Mouse (Mus musculus) MEL (cell line): ENCODE data around the gene Plekhf1. TPM values are rescaled to one million over a fixed set of nuclear protein-coding genes. Genes with fewer than 3 reads are reported as not detected.

ENCODE experiments used
- DNase-seq: peaks from one replicate; pipeline ENCODE4 v3.0.0; 2011; ENCODE audit warnings: low read depth, low spot score
- H3K27ac ChIP-seq: 2 replicates; pipeline ENCODE4 v1.5.1; 2012; ENCODE audit warnings: low read depth, mild to moderate bottlenecking, control low read depth, low read length, moderate library complexity; ENCODE audit not compliant: control insufficient read depth
- H3K27me3 ChIP-seq, 2 experiments: fragments of 150-350 bp in 1 of 2; sonication (generic) in 1 of 2; 2 replicates each; pipeline ENCODE4 v1.6.1; 2012; ENCODE audit warnings: low read length in 2 of 2, mild to moderate bottlenecking in 2 of 2, improper control_type of control experiment in 1 of 2, moderate library complexity in 1 of 2; ENCODE audit not compliant: insufficient read depth in 2 of 2, control insufficient read depth in 1 of 2
- H3K36me3 ChIP-seq, 2 experiments: 2 replicates each; pipeline ENCODE4 v1.6.1; 2012 to 2014; ENCODE audit warnings: low read length in 2 of 2, improper control_type of control experiment in 1 of 2, inconsistent platforms in 1 of 2, mild to moderate bottlenecking in 1 of 2; ENCODE audit not compliant: insufficient read depth in 2 of 2, control insufficient read depth in 1 of 2
- H3K4me1 ChIP-seq, 2 experiments: fragments of 150-350 bp in 1 of 2; sonication (generic) in 1 of 2; 2 replicates each; pipeline ENCODE4 v1.6.1; 2012; ENCODE audit warnings: low read length in 2 of 2, improper control_type of control experiment in 1 of 2, mild to moderate bottlenecking in 1 of 2; ENCODE audit not compliant: insufficient read depth in 2 of 2, control insufficient read depth in 1 of 2
- H3K4me3 ChIP-seq, 2 experiments: fragments of 150-350 bp in 1 of 2; sonication (generic) in 1 of 2; 2 replicates each; pipeline ENCODE4 v1.5.1; 2012; ENCODE audit warnings: low read depth in 2 of 2, low read length in 2 of 2, mild to moderate bottlenecking in 2 of 2, moderate library complexity in 2 of 2, control low read depth in 1 of 2, improper control_type of control experiment in 1 of 2; ENCODE audit not compliant: control insufficient read depth in 1 of 2, insufficient read depth in 1 of 2
- H3K79me2 ChIP-seq: 2 replicates; pipeline ENCODE4 v1.6.1; 2012; ENCODE audit warnings: mild to moderate bottlenecking, low read length, moderate library complexity; ENCODE audit not compliant: control insufficient read depth, poor library complexity, insufficient read depth
- H3K9ac ChIP-seq: 2 replicates; pipeline ENCODE4 v1.6.1; 2012; ENCODE audit warnings: low read depth, mild to moderate bottlenecking, control low read depth, low read length, moderate library complexity; ENCODE audit not compliant: control insufficient read depth, poor library complexity, severe bottlenecking
- H3K9me3 ChIP-seq: fragments of 150-350 bp; sonication (generic); replicated peaks from 2 replicates; pipeline ENCODE4 v1.6.1; 2012; ENCODE audit warnings: mild to moderate bottlenecking, low read length, improper control_type of control experiment, moderate library complexity; ENCODE audit not compliant: insufficient read depth
- CHD1 ChIP-seq: IDR thresholded peaks from 2 replicates; pipeline ENCODE4 v1.6.1; 2012; ENCODE audit warnings: low read depth, mild to moderate bottlenecking, inconsistent platforms, low read length, improper control_type of control experiment
- CHD2 ChIP-seq: IDR thresholded peaks from 2 replicates; pipeline ENCODE4 v1.6.1; 2011; ENCODE audit warnings: low read length, improper control_type of control experiment
- CTCF ChIP-seq, 3 experiments: IDR thresholded peaks in 2 of 3; conservative IDR thresholded peaks in 1 of 3; 2 replicates each; pipeline ENCODE4 v1.5.1; 2011 to 2012; ENCODE audit warnings: low read length in 3 of 3, low read depth in 2 of 3, mild to moderate bottlenecking in 2 of 3, improper control_type of control experiment in 1 of 3, inconsistent platforms in 1 of 3, mixed read lengths in 1 of 3, moderate library complexity in 1 of 3; ENCODE audit not compliant: control insufficient read depth in 1 of 3, insufficient read depth in 1 of 3, poor library complexity in 1 of 3, severe bottlenecking in 1 of 3
- ELF1 ChIP-seq: IDR thresholded peaks from 2 replicates; pipeline ENCODE4 v1.6.1; 2014; ENCODE audit warnings: low read depth, mild to moderate bottlenecking, inconsistent platforms, low read length, improper control_type of control experiment, moderate library complexity
- ETS1 ChIP-seq: IDR thresholded peaks from 2 replicates; pipeline ENCODE4 v1.6.1; 2012; ENCODE audit warnings: low read depth, mild to moderate bottlenecking, inconsistent platforms, low read length, improper control_type of control experiment, moderate library complexity
- GABPA ChIP-seq: IDR thresholded peaks from 2 replicates; pipeline ENCODE4 v1.6.1; 2012; ENCODE audit warnings: low read depth, mild to moderate bottlenecking, inconsistent platforms, low read length, improper control_type of control experiment, moderate library complexity
- GATA1 ChIP-seq: IDR thresholded peaks from 2 replicates; pipeline ENCODE4 v1.6.1; 2011; ENCODE audit warnings: low read depth, low read length, improper control_type of control experiment
- HCFC1 ChIP-seq: IDR thresholded peaks from 2 replicates; pipeline ENCODE4 v1.6.1; 2012; ENCODE audit warnings: low read depth, mild to moderate bottlenecking, inconsistent platforms, low read length, improper control_type of control experiment, moderate library complexity
- MAFK ChIP-seq: IDR thresholded peaks from 2 replicates; pipeline ENCODE4 v1.6.1; 2011; ENCODE audit warnings: low read depth, mild to moderate bottlenecking, low read length, improper control_type of control experiment, borderline replicate concordance
- MAX ChIP-seq: IDR thresholded peaks from 2 replicates; pipeline ENCODE4 v1.6.1; 2011; ENCODE audit warnings: low read length, improper control_type of control experiment
- MAZ ChIP-seq: IDR thresholded peaks from 2 replicates; pipeline ENCODE4 v1.6.1; 2012; ENCODE audit warnings: low read depth, mild to moderate bottlenecking, inconsistent platforms, low read length, improper control_type of control experiment
- POLR2A ChIP-seq, 2 experiments: IDR thresholded peaks; 2 replicates each; pipeline ENCODE4 v1.6.1; 2011 to 2012; ENCODE audit warnings: low read length in 2 of 2, mild to moderate bottlenecking in 2 of 2, control low read depth in 1 of 2, improper control_type of control experiment in 1 of 2, low read depth in 1 of 2, moderate library complexity in 1 of 2; ENCODE audit not compliant: control insufficient read depth in 1 of 2, insufficient read depth in 1 of 2, poor library complexity in 1 of 2
- POLR2AphosphoS5 ChIP-seq: IDR thresholded peaks from 2 replicates; pipeline ENCODE4 v1.6.1; 2012; ENCODE audit warnings: low read depth, borderline replicate concordance, mild to moderate bottlenecking, inconsistent platforms, low read length, moderate library complexity, mixed read lengths
- RAD21 ChIP-seq: IDR thresholded peaks from 2 replicates; pipeline ENCODE4 v1.6.1; 2011; ENCODE audit warnings: mild to moderate bottlenecking, low read depth, low read length, improper control_type of control experiment
- RCOR1 ChIP-seq: IDR thresholded peaks from 2 replicates; pipeline ENCODE4 v1.6.1; 2012; ENCODE audit warnings: low read depth, mild to moderate bottlenecking, inconsistent platforms, low read length, improper control_type of control experiment
- SIN3A ChIP-seq: IDR thresholded peaks from 2 replicates; pipeline ENCODE4 v1.6.1; 2012; ENCODE audit warnings: low read length, improper control_type of control experiment, inconsistent platforms
- SMC3 ChIP-seq: IDR thresholded peaks from 2 replicates; pipeline ENCODE4 v1.6.1; 2011; ENCODE audit warnings: low read depth, low read length, improper control_type of control experiment
- TBP ChIP-seq: IDR thresholded peaks from 2 replicates; pipeline ENCODE4 v1.8.0; 2011; ENCODE audit warnings: low read depth, low read length, improper control_type of control experiment
- USF1 ChIP-seq: IDR thresholded peaks from 2 replicates; pipeline ENCODE4 v1.6.1; 2014; ENCODE audit warnings: low read depth, mild to moderate bottlenecking, inconsistent platforms, low read length, improper control_type of control experiment, moderate library complexity
- USF2 ChIP-seq, 2 experiments: IDR thresholded peaks; 2 replicates each; pipeline ENCODE4 v1.6.1; 2011 to 2012; ENCODE audit warnings: improper control_type of control experiment in 2 of 2, low read length in 2 of 2, borderline replicate concordance in 1 of 2, inconsistent platforms in 1 of 2, low read depth in 1 of 2, mild to moderate bottlenecking in 1 of 2; ENCODE audit not compliant: insufficient read depth in 1 of 2
- ZC3H11A ChIP-seq: IDR thresholded peaks from 2 replicates; pipeline ENCODE4 v1.6.1; 2012; ENCODE audit warnings: low read depth, mild to moderate bottlenecking, inconsistent platforms, low read length, improper control_type of control experiment
- ZKSCAN1 ChIP-seq: IDR thresholded peaks from 2 replicates; pipeline ENCODE4 v1.6.1; 2012; ENCODE audit warnings: low read depth, mild to moderate bottlenecking, inconsistent platforms, low read length, improper control_type of control experiment, moderate library complexity
- ZMIZ1 ChIP-seq: IDR thresholded peaks from 2 replicates; pipeline ENCODE4 v1.6.1; 2012; ENCODE audit warnings: low read depth, mild to moderate bottlenecking, inconsistent platforms, low read length, improper control_type of control experiment, moderate library complexity
- polyA plus RNA-seq, 2 experiments: library from polyadenylated mRNA; stranded (reverse) in 1 of 2; unstranded in 1 of 2; fragments of >175 nt in 1 of 2; fragments of >200 nt in 1 of 2; gene quantifications; 2 replicates each; pipeline versions ENCODE4 v1.2.1 to v1.2.4; 2012; ENCODE audit warnings: low replicate concordance in 2 of 2, low read depth in 1 of 2; ENCODE audit not compliant: insufficient read length in 2 of 2, insufficient read depth in 1 of 2, missing spikeins in 1 of 2
- total RNA-seq: library from RNA; depleted of rRNA; stranded (reverse); fragments of 300-350 nt; gene quantifications from 2 replicates; pipeline ENCODE4 v1.2.3, GENCODE M21; 2012

The Plekhf1 gene
- total and polyA plus RNA-seq, 3 experiments: 0.89 to 1.7 TPM; not detected in 1

GRCm38 (mm10) chr7:38182962-38183687, 44.7 kb downstream of the Plekhf1 start, which contains the start of gene 1600014C10Rik:
Gene 1600014C10Rik, plus strand, starts transcription at chr7:38183217.
- peaks cover 2% of the 10 kb centered on the region; the same call in 1 of the 2 replicates for H3K79me2 ChIP-seq
- no peaks in the 10 kb centered on the region for H3K9me3 ChIP-seq
- peaks cover 2 to 6% of the 10 kb centered on the region in 2 experiments; a peak in 2 of 4 replicates for H3K4me1 ChIP-seq
- peak; percentile 78 for DNase-seq
- peak within 1 kb of the TSS; percentile 67 for H3K27ac ChIP-seq
- H3K9ac ChIP-seq: peak within 1 kb of the TSS; percentile 90
- H3K4me3 ChIP-seq: peak within 1 kb of the TSS; percentile 75 to 93
- H3K36me3 ChIP-seq: peaks cover 0 to 5% of the 10 kb centered on the region in 2 experiments; a peak in 2 of 4 replicates
- no peaks in the 10 kb centered on the region for H3K27me3 ChIP-seq
- TF ChIP-seq TBP: 0 out of 2 replicates have a peak, but pooled peaks have one; percentile 6
- TF ChIP-seq MAX: peak; percentile 22; the same call in 1 of the 2 replicates
- TF ChIP-seq POLR2A (IDR thresholded peaks at IDR 0.05; ENCODE audit: control insufficient read depth in 1 of 2, insufficient read depth in 1 of 2, low read depth in 1 of 2, low read length in 2 of 2, poor library complexity in 1 of 2): peak in 1 of 2 experiments; percentile 73; a peak in 1 of 4 replicates
- no peak for TF ChIP-seq ZMIZ1
- peak; percentile 11; the same call in 1 of the 2 replicates for TF ChIP-seq CHD1

- H3K4me1 ChIP-seq: peaks cover 2 to 6% of the 10 kb centered on the region in 2 experiments; a peak in 2 of 4 replicates
- TF ChIP-seq RAD21 (peak; percentile 50), TBP (0 out of 2 replicates have a peak, but pooled peaks have one; percentile 15), CTCF (IDR thresholded peaks at IDR 0.05 in 2 of 3, conservative IDR thresholded peaks at IDR 0.05 in 1 of 3; ENCODE audit: control insufficient read depth in 1 of 3, insufficient read depth in 1 of 3, low read depth in 2 of 3, low read length in 3 of 3, poor library complexity in 1 of 3, severe bottlenecking in 1 of 3) (peak; percentile 91 to 96 (median 92)), GATA1 (no peak), SMC3 (peak; percentile 72)
- H3K36me3 ChIP-seq: peaks cover 0 to 5% of the 10 kb centered on the region in 2 experiments; a peak in 2 of 4 replicates
- H3K27ac ChIP-seq: peak overlapping the region; percentile 67
- H3K79me2 ChIP-seq: peaks cover 2% of the 10 kb centered on the region; the same call in 1 of the 2 replicates
- H3K9me3 ChIP-seq: no peaks in the 10 kb centered on the region
- H3K27me3 ChIP-seq: no peaks in the 10 kb centered on the region
- H3K9ac ChIP-seq: peak overlapping the region; percentile 90
- peak overlapping the region; percentile 75 to 93 for H3K4me3 ChIP-seq
- DNase-seq: peak; percentile 92
Measured at GRCm38 (mm10) chr7:38182596-38182961, 45.2 kb downstream of the Plekhf1 start.

GRCm38 (mm10) chr7:38181366-38181765, 46.5 kb downstream of the Plekhf1 start:
- Histone ChIP-seq H3K79me2 (peaks cover 2% of the 10 kb centered on the region; the same call in 1 of the 2 replicates), H3K36me3 (peaks cover 0 to 5% of the 10 kb centered on the region in 2 experiments; a peak in 2 of 4 replicates), H3K27ac (no peak overlapping the region), H3K9me3 (no peaks in the 10 kb centered on the region), H3K4me1 (peaks cover 2 to 6% of the 10 kb centered on the region in 2 experiments; a peak in 2 of 4 replicates), H3K27me3 (no peaks in the 10 kb centered on the region), H3K9ac (no peak overlapping the region), H3K4me3 (no peak overlapping the region)
- DNase-seq: peak; percentile 45
- TF ChIP-seq CTCF (IDR thresholded peaks at IDR 0.05 in 2 of 3, conservative IDR thresholded peaks at IDR 0.05 in 1 of 3; ENCODE audit: control insufficient read depth in 1 of 3, insufficient read depth in 1 of 3, low read depth in 2 of 3, low read length in 3 of 3, poor library complexity in 1 of 3, severe bottlenecking in 1 of 3) (no peak), SMC3 (no peak), GABPA (no peak), HCFC1 (no peak), GATA1 (no peak), MAZ (no peak), ZKSCAN1 (no peak), ELF1 (no peak), RCOR1 (no peak), CHD2 (no peak), USF1 (no peak), ZC3H11A (no peak), MAX (no peak), POLR2AphosphoS5 (no peak), MAFK (no peak), ETS1 (no peak), USF2 (IDR thresholded peaks at IDR 0.05; ENCODE audit: borderline replicate concordance in 1 of 2, insufficient read depth in 1 of 2, low read depth in 1 of 2, low read length in 2 of 2) (no peak), SIN3A (no peak)
